Mouse (Mus musculus) CH12.LX (cell line): Measurements from ENCODE around the gene Lmf1. TPM values are rescaled to one million over a fixed set of nuclear protein-coding genes. Genes with fewer than 3 reads are reported as not detected.

Experiments used
- DNase-seq: peaks from one replicate; pipeline ENCODE4 v3.0.0-alpha.2; 2013; ENCODE audit errors: extremely low read depth
- H3K27ac ChIP-seq: 2 replicates; pipeline ENCODE4 v1.5.1; 2012; ENCODE audit warnings: low read depth, mild to moderate bottlenecking, control low read depth, moderate library complexity; ENCODE audit not compliant: insufficient read depth
- H3K27me3 ChIP-seq: replicated peaks from 2 replicates; pipeline ENCODE3; 2012; ENCODE audit warnings: inconsistent platforms
- H3K36me3 ChIP-seq, 2 experiments: replicated peaks in 1 of 2; 2 replicates each; pipeline versions ENCODE3 to v1.6.1; 2012; ENCODE audit warnings: inconsistent platforms in 1 of 2, low read length in 1 of 2, mild to moderate bottlenecking in 1 of 2, mixed read lengths in 1 of 2, moderate library complexity in 1 of 2; ENCODE audit not compliant: control insufficient read depth in 1 of 2, insufficient read depth in 1 of 2
- H3K4me1 ChIP-seq, 2 experiments: 2 replicates each; pipeline ENCODE4 v1.6.1; 2012; ENCODE audit warnings: inconsistent platforms in 1 of 2, moderate library complexity in 1 of 2; ENCODE audit not compliant: insufficient read depth in 2 of 2, control insufficient read depth in 1 of 2
- H3K4me2 ChIP-seq: 2 replicates; pipeline ENCODE4 v1.6.1; 2012; ENCODE audit warnings: low read depth, mild to moderate bottlenecking, control low read depth; ENCODE audit not compliant: poor library complexity, insufficient read depth, severe bottlenecking
- H3K4me3 ChIP-seq, 3 experiments: fragments of 150-350 bp in 1 of 3; sonication (generic) in 1 of 3; replicated peaks in 1 of 3; 2 replicates each; pipeline versions ENCODE3 to v1.5.1; 2011 to 2012; ENCODE audit warnings: low read depth in 2 of 3, low read length in 2 of 3, mild to moderate bottlenecking in 2 of 3, moderate library complexity in 2 of 3, control low read depth in 1 of 3, improper control_type of control experiment in 1 of 3, inconsistent platforms in 1 of 3, mixed read lengths in 1 of 3; ENCODE audit not compliant: poor library complexity in 1 of 3
- H3K79me2 ChIP-seq: replicated peaks from 2 replicates; pipeline ENCODE4 v1.6.1; 2012; ENCODE audit warnings: mild to moderate bottlenecking, moderate library complexity; ENCODE audit not compliant: control insufficient read depth, poor library complexity, insufficient read depth, severe bottlenecking; ENCODE audit errors: extremely low read depth
- H3K9ac ChIP-seq: 2 replicates; pipeline ENCODE4 v1.6.1; 2012; ENCODE audit warnings: low read depth, mild to moderate bottlenecking, control low read depth, moderate library complexity; ENCODE audit not compliant: insufficient read depth
- H3K9me3 ChIP-seq: replicated peaks from 2 replicates; pipeline ENCODE3; 2012; ENCODE audit warnings: low read length, inconsistent platforms, mixed read lengths
- CHD1 ChIP-seq: IDR thresholded peaks from 2 replicates; pipeline ENCODE4 v1.6.1; 2012; ENCODE audit warnings: low read depth, low read length, improper control_type of control experiment, inconsistent platforms
- CHD2 ChIP-seq: IDR thresholded peaks from 2 replicates; pipeline ENCODE4 v1.6.1; 2011; ENCODE audit warnings: low read length, improper control_type of control experiment
- E2F4 ChIP-seq: IDR thresholded peaks from 2 replicates; pipeline ENCODE4 v1.6.1; 2011; ENCODE audit warnings: low read depth, low read length, improper control_type of control experiment; ENCODE audit not compliant: insufficient replicate concordance
- ETS1 ChIP-seq: conservative IDR thresholded peaks from 2 replicates; pipeline ENCODE4 v1.6.1; 2012; ENCODE audit warnings: low read depth, mild to moderate bottlenecking, inconsistent platforms, low read length, improper control_type of control experiment, moderate library complexity
- HCFC1 ChIP-seq: IDR thresholded peaks from 2 replicates; pipeline ENCODE4 v1.6.1; 2012; ENCODE audit warnings: low read depth, mild to moderate bottlenecking, inconsistent platforms, low read length, improper control_type of control experiment
- IRF4 ChIP-seq: IDR thresholded peaks from 2 replicates; pipeline ENCODE4 v1.6.1; 2014; ENCODE audit warnings: low read depth, mild to moderate bottlenecking, inconsistent platforms, low read length, improper control_type of control experiment
- JUND ChIP-seq: conservative IDR thresholded peaks from 2 replicates; pipeline ENCODE4 v1.6.1; 2011; ENCODE audit warnings: low read depth, low read length, improper control_type of control experiment
- KAT2A ChIP-seq: IDR thresholded peaks from 2 replicates; pipeline ENCODE4 v1.6.1; 2012; ENCODE audit warnings: low read length, improper control_type of control experiment, inconsistent platforms; ENCODE audit not compliant: insufficient replicate concordance
- MEF2A ChIP-seq: IDR thresholded peaks from 2 replicates; pipeline ENCODE4 v1.6.1; 2014; ENCODE audit warnings: low read depth, mild to moderate bottlenecking, inconsistent platforms, low read length, improper control_type of control experiment, borderline replicate concordance
- MYC ChIP-seq: IDR thresholded peaks from 2 replicates; pipeline ENCODE4 v1.6.1; 2011; ENCODE audit warnings: low read depth, mild to moderate bottlenecking, improper control_type of control experiment, low read length
- NRF1 ChIP-seq: IDR thresholded peaks from 2 replicates; pipeline ENCODE4 v1.6.1; 2014; ENCODE audit warnings: low read depth, mild to moderate bottlenecking, inconsistent platforms, low read length, improper control_type of control experiment, moderate library complexity
- POLR2A ChIP-seq: IDR thresholded peaks from 2 replicates; pipeline ENCODE4 v1.6.1; 2011; ENCODE audit warnings: low read depth, mild to moderate bottlenecking, improper control_type of control experiment, low read length
- POLR2AphosphoS2 ChIP-seq: IDR thresholded peaks from 2 replicates; pipeline ENCODE4 v1.6.1; 2011; ENCODE audit warnings: low read depth, low read length, improper control_type of control experiment
- SMC3 ChIP-seq: IDR thresholded peaks from 2 replicates; pipeline ENCODE4 v1.6.1; 2011; ENCODE audit warnings: low read depth, low read length, improper control_type of control experiment
- TCF12 ChIP-seq: IDR thresholded peaks from 2 replicates; pipeline ENCODE4 v1.6.1; 2014; ENCODE audit warnings: low read depth, mild to moderate bottlenecking, inconsistent platforms, low read length, improper control_type of control experiment
- UBTF ChIP-seq: IDR thresholded peaks from 2 replicates; pipeline ENCODE4 v1.6.1; 2012; ENCODE audit warnings: low read depth, mild to moderate bottlenecking, inconsistent platforms, low read length, improper control_type of control experiment, moderate library complexity
- dilution Hi-C: fragments of 300-500 bp; cut with MboI; formaldehyde crosslinking; loops from 2 replicates; pipeline ENCODE4 v1.14.3; 2020; ENCODE audit warnings: low sequenced_read_pairs; ENCODE audit not compliant: extremely low pct_unique_long_range_greater_than_20kb, extremely low pct_ligation_motif_present
- in situ Hi-C: fragments of 300-500 bp; cut with MboI; formaldehyde crosslinking; loops from 3 replicates; pipeline ENCODE4 v1.14.3; 2019; ENCODE audit warnings: low sequenced_read_pairs, low pct_ligation_motif_present, low pct_unique_long_range_greater_than_20kb, mixed read lengths
- polyA plus RNA-seq: library from polyadenylated mRNA; unstranded; fragments of >175 nt; gene quantifications from 2 replicates; pipeline ENCODE4 v1.2.1, GENCODE M21; 2012; ENCODE audit warnings: low read depth; ENCODE audit not compliant: insufficient read length
- total RNA-seq, 2 experiments: library from RNA; depleted of rRNA; stranded (reverse); fragments of 300-350 nt in 1 of 2; fragments of >200 nt in 1 of 2; gene quantifications; 2 replicates each; pipeline ENCODE4 v1.2.3; 2012 to 2014

Lmf1 gene
- total and polyA plus RNA-seq, 3 experiments, result 13.3 to 26.9 (median 15.2) TPM

GRCm38 (mm10) chr17:25656826-25657189, 77.9 kb downstream of the Lmf1 start:
- in situ Hi-C loops, result no loop called here
- no peaks in the 10 kb centered on the region for H3K9me3 ChIP-seq
- no peak overlapping the region for H3K9ac ChIP-seq
- dilution Hi-C loops, result no loop called here
- TF ChIP-seq KAT2A (no peak), MYC (no peak), TCF12 (no peak), ETS1 (no peak), MEF2A (no peak), CHD2 (no peak), IRF4 (no peak), JUND (no peak), HCFC1 (no peak), NRF1 (no peak), POLR2A (no peak), POLR2AphosphoS2 (no peak), UBTF (no peak)
- TF ChIP-seq, all 38 proteins: peak for 0
- Histone ChIP-seq H3K79me2 (no peaks in the 10 kb centered on the region), H3K4me1 (no peaks in the 10 kb centered on the region; a peak in 1 of 4 replicates), H3K27ac (no peak overlapping the region), H3K4me3 (no peak overlapping the region), H3K36me3 (peaks cover 36 to 47% of the 10 kb centered on the region in 2 experiments), H3K4me2 (no peak overlapping the region), H3K27me3 (no peaks in the 10 kb centered on the region)
- DNase-seq, result no peak

- Histone ChIP-seq H3K27ac (no peak overlapping the region), H3K36me3 (peaks cover 9 to 24% of the 10 kb centered on the region in 2 experiments), H3K9ac (no peak overlapping the region), H3K4me3 (no peak overlapping the region)
- no peak for DNase-seq
- no peak for TF ChIP-seq KAT2A
- no peak for TF ChIP-seq CHD2
- TF ChIP-seq CHD1, result no peak
- no peak for TF ChIP-seq E2F4
- no peak for TF ChIP-seq SMC3
- no peak for TF ChIP-seq ETS1
- no peak for TF ChIP-seq TCF12
- TF ChIP-seq, all 38 proteins: peak for 0
- no peak overlapping the region for H3K4me2 ChIP-seq
- peaks cover 3% of the 10 kb centered on the region for H3K27me3 ChIP-seq
- in situ Hi-C loops (no loop called here), dilution Hi-C loops (no loop called here)
- no peaks in the 10 kb centered on the region for H3K9me3 ChIP-seq
- 0 out of 4 replicates have a peak, but pooled peaks cover 0 to under 1% of the 10 kb centered on the region in 2 experiments for H3K4me1 ChIP-seq
- no peaks in the 10 kb centered on the region for H3K79me2 ChIP-seq
Measured at GRCm38 (mm10) chr17:25663213-25663835, 84.4 kb downstream of the Lmf1 start.
